Mouse (Mus musculus): Measurements from ENCODE around the gene Fam81b.

Fam81b gene

GRCm38 (mm10) chr13:76190273-76190672 is 114.6 kb downstream of the Fam81b start:
- no peak for DNase-seq (ENCODE audit: low spot score)

GRCm38 (mm10) chr13:76189190-76189589 is 115.7 kb downstream of the Fam81b start:
- DNase-seq (ENCODE audit: low spot score): no peak

GRCm38 (mm10) chr13:76187651-76188050 is 117.2 kb downstream of the Fam81b start:
- DNase-seq (ENCODE audit: low spot score): no peak

GRCm38 (mm10) chr13:76178700-76179099 is 126.2 kb downstream of the Fam81b start:
- DNase-seq (ENCODE audit: low spot score): no peak

- DNase-seq (ENCODE audit: low spot score): no peak
Observed at GRCm38 (mm10) chr13:76174297-76174696, 130.6 kb downstream of the Fam81b start.

- DNase-seq (ENCODE audit: low spot score): no peak
Observed at GRCm38 (mm10) chr13:76160587-76160986, 144.3 kb downstream of the Fam81b start.

GRCm38 (mm10) chr13:76157508-76157907 is 147.4 kb downstream of the Fam81b start:
- DNase-seq (ENCODE audit: low spot score): no peak

- DNase-seq (ENCODE audit: low spot score): no peak
Observed at GRCm38 (mm10) chr13:76157099-76157498, 147.8 kb downstream of the Fam81b start.
